Mouse (Mus musculus): ENCODE data around the gene Rhox2g. TPM values are rescaled to one million over a fixed set of nuclear protein-coding genes. Genes with fewer than 3 reads are reported as not detected.

Gene Rhox2g
- polyA plus RNA-seq (2021; fragmentation: Nextera tagmentation), result not detected in 2 replicates
- long read RNA-seq, experiment 1, result 0 reads
- long read RNA-seq, experiment 2, result 0 reads

GRCm38 (mm10) chrX:37643370-37643769 is at the start of gene Rhox2g:
Rhox2g (minus strand) TSS chrX:37643470.

GRCm38 (mm10) chrX:37673177-37673576 is 29.9 kb upstream of the Rhox2g start, which contains the start of gene Rhox2h:
Rhox2h (minus strand) TSS chrX:37673277.

GRCm38 (mm10) chrX:37668664-37669063 is 25.4 kb upstream of the Rhox2g start, which contains the start of gene Rhox3h:
Rhox3h (minus strand) TSS chrX:37668764.

GRCm38 (mm10) chrX:37651227-37651626 is 8.0 kb upstream of the Rhox2g start, which contains the start of gene Rhox4g:
Rhox4g (minus strand) TSS chrX:37651327.

GRCm38 (mm10) chrX:37628512-37628911 is 14.8 kb downstream of the Rhox2g start, which contains the start of gene Rhox3g:
Rhox3g (minus strand) TSS chrX:37628612.

GRCm38 (mm10) chrX:37607604-37608003 is 35.7 kb downstream of the Rhox2g start, which contains the start of gene Rhox4f:
Rhox4f (minus strand) TSS chrX:37607704.

Other genes starting within 250 kb of the Rhox2g start
- not detected in 2 replicates for gene Rhox2b, start 231.4 kb downstream of the Rhox2g start, polyA plus RNA-seq (2021; fragmentation: Nextera tagmentation)
- not detected in 2 replicates for gene Rhox4b, start 211.0 kb downstream of the Rhox2g start, polyA plus RNA-seq (2021; fragmentation: Nextera tagmentation)
- gene Rhox2c, start 189.8 kb downstream of the Rhox2g start, polyA plus RNA-seq (2021; fragmentation: Nextera tagmentation), result not detected in 2 replicates
- gene Rhox3c, start 184.9 kb downstream of the Rhox2g start, polyA plus RNA-seq (2021; fragmentation: Nextera tagmentation), result not detected in 2 replicates
- gene Rhox4c, start 163.1 kb downstream of the Rhox2g start, polyA plus RNA-seq (2021; fragmentation: Nextera tagmentation), result not detected in 2 replicates
- not detected in 2 replicates for gene Rhox2d, start 150.0 kb downstream of the Rhox2g start, polyA plus RNA-seq (2021; fragmentation: Nextera tagmentation)
- gene Rhox4d, start 129.1 kb downstream of the Rhox2g start, polyA plus RNA-seq (2021; fragmentation: Nextera tagmentation), result not detected in 2 replicates
- gene Rhox2e, start 113.0 kb downstream of the Rhox2g start, polyA plus RNA-seq (2021; fragmentation: Nextera tagmentation), result not detected in 2 replicates
- not detected in 2 replicates for gene Rhox3e, start 101.5 kb downstream of the Rhox2g start, polyA plus RNA-seq (2021; fragmentation: Nextera tagmentation)
- not detected in 2 replicates for gene Rhox4e, start 86.1 kb downstream of the Rhox2g start, polyA plus RNA-seq (2021; fragmentation: Nextera tagmentation)
- gene Rhox2f, start 72.1 kb downstream of the Rhox2g start, polyA plus RNA-seq (2021; fragmentation: Nextera tagmentation), result not detected in 2 replicates
- not detected in 2 replicates for gene Rhox3f, start 62.5 kb downstream of the Rhox2g start, polyA plus RNA-seq (2021; fragmentation: Nextera tagmentation)
- not detected in 2 replicates for gene Rhox4f, start 35.8 kb downstream of the Rhox2g start, polyA plus RNA-seq (2021; fragmentation: Nextera tagmentation)
- not detected in 2 replicates for gene Rhox3g, start 14.9 kb downstream of the Rhox2g start, polyA plus RNA-seq (2021; fragmentation: Nextera tagmentation)
- not detected in 2 replicates for gene Rhox4g, start 7.9 kb upstream of the Rhox2g start, polyA plus RNA-seq (2021; fragmentation: Nextera tagmentation)
- not detected in 2 replicates for gene Rhox3h, start 25.3 kb upstream of the Rhox2g start, polyA plus RNA-seq (2021; fragmentation: Nextera tagmentation)
- not detected in 2 replicates for gene Rhox2h, start 29.8 kb upstream of the Rhox2g start, polyA plus RNA-seq (2021; fragmentation: Nextera tagmentation)
- gene Rhox5, start 161.4 kb upstream of the Rhox2g start, polyA plus RNA-seq (2021; fragmentation: Nextera tagmentation), result 0.20 and 0.55 TPM in 2 replicates
- gene Rhox6, start 183.4 kb upstream of the Rhox2g start, polyA plus RNA-seq (2021; fragmentation: Nextera tagmentation), result not detected in 2 replicates
- gene Rhox7a, start 188.2 kb upstream of the Rhox2g start, polyA plus RNA-seq (2021; fragmentation: Nextera tagmentation), result not detected in 2 replicates
- not detected in 2 replicates for gene Rhox8, start 235.5 kb upstream of the Rhox2g start, polyA plus RNA-seq (2021; fragmentation: Nextera tagmentation)

Measured in layer of hippocampus, adult 6 months (tissue).